Mouse (Mus musculus) CH12.LX (cell line): Measurements from ENCODE around the gene Tada1. TPM values are rescaled to one million over a fixed set of nuclear protein-coding genes. Genes with fewer than 3 reads are reported as not detected.

ENCODE experiments used
- DNase-seq: peaks from one replicate; pipeline ENCODE4 v3.0.0-alpha.2; 2013; ENCODE audit errors: extremely low read depth
- H3K27ac ChIP-seq: 2 replicates; pipeline ENCODE4 v1.5.1; 2012; ENCODE audit warnings: low read depth, mild to moderate bottlenecking, control low read depth, moderate library complexity; ENCODE audit not compliant: insufficient read depth
- H3K27me3 ChIP-seq: replicated peaks from 2 replicates; pipeline ENCODE3; 2012; ENCODE audit warnings: inconsistent platforms
- H3K36me3 ChIP-seq, 2 experiments: replicated peaks in 1 of 2; 2 replicates each; pipeline versions ENCODE3 to v1.6.1; 2012; ENCODE audit warnings: inconsistent platforms in 1 of 2, low read length in 1 of 2, mild to moderate bottlenecking in 1 of 2, mixed read lengths in 1 of 2, moderate library complexity in 1 of 2; ENCODE audit not compliant: control insufficient read depth in 1 of 2, insufficient read depth in 1 of 2
- H3K4me1 ChIP-seq, 2 experiments: 2 replicates each; pipeline ENCODE4 v1.6.1; 2012; ENCODE audit warnings: inconsistent platforms in 1 of 2, moderate library complexity in 1 of 2; ENCODE audit not compliant: insufficient read depth in 2 of 2, control insufficient read depth in 1 of 2
- H3K4me2 ChIP-seq: 2 replicates; pipeline ENCODE4 v1.6.1; 2012; ENCODE audit warnings: low read depth, mild to moderate bottlenecking, control low read depth; ENCODE audit not compliant: poor library complexity, insufficient read depth, severe bottlenecking
- H3K4me3 ChIP-seq, 3 experiments: fragments of 150-350 bp in 1 of 3; sonication (generic) in 1 of 3; replicated peaks in 1 of 3; 2 replicates each; pipeline versions ENCODE3 to v1.5.1; 2011 to 2012; ENCODE audit warnings: low read depth in 2 of 3, low read length in 2 of 3, mild to moderate bottlenecking in 2 of 3, moderate library complexity in 2 of 3, control low read depth in 1 of 3, improper control_type of control experiment in 1 of 3, inconsistent platforms in 1 of 3, mixed read lengths in 1 of 3; ENCODE audit not compliant: poor library complexity in 1 of 3
- H3K79me2 ChIP-seq: replicated peaks from 2 replicates; pipeline ENCODE4 v1.6.1; 2012; ENCODE audit warnings: mild to moderate bottlenecking, moderate library complexity; ENCODE audit not compliant: control insufficient read depth, poor library complexity, insufficient read depth, severe bottlenecking; ENCODE audit errors: extremely low read depth
- H3K9ac ChIP-seq: 2 replicates; pipeline ENCODE4 v1.6.1; 2012; ENCODE audit warnings: low read depth, mild to moderate bottlenecking, control low read depth, moderate library complexity; ENCODE audit not compliant: insufficient read depth
- H3K9me3 ChIP-seq: replicated peaks from 2 replicates; pipeline ENCODE3; 2012; ENCODE audit warnings: low read length, inconsistent platforms, mixed read lengths
- BHLHE40 ChIP-seq: IDR thresholded peaks from 2 replicates; pipeline ENCODE4 v1.6.1; 2011; ENCODE audit warnings: mild to moderate bottlenecking, low read depth, low read length, improper control_type of control experiment
- CHD1 ChIP-seq: IDR thresholded peaks from 2 replicates; pipeline ENCODE4 v1.6.1; 2012; ENCODE audit warnings: low read depth, low read length, improper control_type of control experiment, inconsistent platforms
- CHD2 ChIP-seq: IDR thresholded peaks from 2 replicates; pipeline ENCODE4 v1.6.1; 2011; ENCODE audit warnings: low read length, improper control_type of control experiment
- E2F4 ChIP-seq: IDR thresholded peaks from 2 replicates; pipeline ENCODE4 v1.6.1; 2011; ENCODE audit warnings: low read depth, low read length, improper control_type of control experiment; ENCODE audit not compliant: insufficient replicate concordance
- ELF1 ChIP-seq: IDR thresholded peaks from 2 replicates; pipeline ENCODE4 v1.6.1; 2014; ENCODE audit warnings: low read depth, mild to moderate bottlenecking, inconsistent platforms, low read length, improper control_type of control experiment
- GABPA ChIP-seq: IDR thresholded peaks from 2 replicates; pipeline ENCODE4 v1.6.1; 2012; ENCODE audit warnings: low read depth, low read length, improper control_type of control experiment, inconsistent platforms; ENCODE audit not compliant: insufficient replicate concordance
- JUND ChIP-seq: conservative IDR thresholded peaks from 2 replicates; pipeline ENCODE4 v1.6.1; 2011; ENCODE audit warnings: low read depth, low read length, improper control_type of control experiment
- MAFK ChIP-seq: IDR thresholded peaks from 2 replicates; pipeline ENCODE4 v1.6.1; 2011; ENCODE audit warnings: low read length, improper control_type of control experiment; ENCODE audit not compliant: insufficient replicate concordance
- MAZ ChIP-seq: IDR thresholded peaks from 2 replicates; pipeline ENCODE4 v1.6.1; 2012; ENCODE audit warnings: low read depth, mild to moderate bottlenecking, inconsistent platforms, low read length, improper control_type of control experiment, moderate library complexity
- MEF2A ChIP-seq: IDR thresholded peaks from 2 replicates; pipeline ENCODE4 v1.6.1; 2014; ENCODE audit warnings: low read depth, mild to moderate bottlenecking, inconsistent platforms, low read length, improper control_type of control experiment, borderline replicate concordance
- MXI1 ChIP-seq: IDR thresholded peaks from 2 replicates; pipeline ENCODE4 v1.6.1; 2011; ENCODE audit warnings: mild to moderate bottlenecking, low read depth, low read length, improper control_type of control experiment
- NELFE ChIP-seq: IDR thresholded peaks from 2 replicates; pipeline ENCODE4 v1.6.1; 2011; ENCODE audit warnings: low read depth, low read length, improper control_type of control experiment
- PAX5 ChIP-seq: IDR thresholded peaks from 2 replicates; pipeline ENCODE4 v1.6.1; 2012; ENCODE audit warnings: low read length, inconsistent platforms, mixed read lengths
- RCOR1 ChIP-seq: conservative IDR thresholded peaks from 2 replicates; pipeline ENCODE4 v1.6.1; 2012; ENCODE audit warnings: low read depth, mild to moderate bottlenecking, inconsistent platforms, low read length, improper control_type of control experiment
- SMC3 ChIP-seq: IDR thresholded peaks from 2 replicates; pipeline ENCODE4 v1.6.1; 2011; ENCODE audit warnings: low read depth, low read length, improper control_type of control experiment
- TCF12 ChIP-seq: IDR thresholded peaks from 2 replicates; pipeline ENCODE4 v1.6.1; 2014; ENCODE audit warnings: low read depth, mild to moderate bottlenecking, inconsistent platforms, low read length, improper control_type of control experiment
- USF2 ChIP-seq: conservative IDR thresholded peaks from 2 replicates; pipeline ENCODE4 v1.6.1; 2011; ENCODE audit warnings: low read depth, low read length, improper control_type of control experiment
- ZKSCAN1 ChIP-seq: IDR thresholded peaks from 2 replicates; pipeline ENCODE4 v1.6.1; 2012; ENCODE audit warnings: low read depth, inconsistent platforms, low read length, improper control_type of control experiment, borderline replicate concordance
- ZMIZ1 ChIP-seq: IDR thresholded peaks from 2 replicates; pipeline ENCODE4 v1.6.1; 2012; ENCODE audit warnings: low read depth, mild to moderate bottlenecking, inconsistent platforms, low read length, improper control_type of control experiment
- ZNF384 ChIP-seq: IDR thresholded peaks from 2 replicates; pipeline ENCODE4 v1.6.1; 2012; ENCODE audit warnings: low read depth, low read length, improper control_type of control experiment, inconsistent platforms
- dilution Hi-C: fragments of 300-500 bp; cut with MboI; formaldehyde crosslinking; loops from 2 replicates; pipeline ENCODE4 v1.14.3; 2020; ENCODE audit warnings: low sequenced_read_pairs; ENCODE audit not compliant: extremely low pct_unique_long_range_greater_than_20kb, extremely low pct_ligation_motif_present
- in situ Hi-C: fragments of 300-500 bp; cut with MboI; formaldehyde crosslinking; loops from 3 replicates; pipeline ENCODE4 v1.14.3; 2019; ENCODE audit warnings: low sequenced_read_pairs, low pct_ligation_motif_present, low pct_unique_long_range_greater_than_20kb, mixed read lengths
- polyA plus RNA-seq: library from polyadenylated mRNA; unstranded; fragments of >175 nt; gene quantifications from 2 replicates; pipeline ENCODE4 v1.2.1, GENCODE M21; 2012; ENCODE audit warnings: low read depth; ENCODE audit not compliant: insufficient read length
- total RNA-seq, 2 experiments: library from RNA; depleted of rRNA; stranded (reverse); fragments of 300-350 nt in 1 of 2; fragments of >200 nt in 1 of 2; gene quantifications; 2 replicates each; pipeline ENCODE4 v1.2.3; 2012 to 2014

Gene Tada1
- total and polyA plus RNA-seq, 3 experiments, result 46.3 to 80.1 (median 49.6) TPM

GRCm38 (mm10) chr1:166346906-166347305 lies 32.0 kb upstream of the Tada1 start:
- in situ Hi-C loops (no loop called here), dilution Hi-C loops (no loop called here)
- H3K4me2 ChIP-seq, result no peak overlapping the region
- no peaks in the 10 kb centered on the region for H3K79me2 ChIP-seq
- H3K4me3 ChIP-seq, result no peak overlapping the region
- peaks cover 3 to 22% of the 10 kb centered on the region in 2 experiments for H3K4me1 ChIP-seq
- no peaks in the 10 kb centered on the region for H3K9me3 ChIP-seq
- H3K36me3 ChIP-seq, result no peaks in the 10 kb centered on the region
- H3K9ac ChIP-seq, result no peak overlapping the region
- no peak overlapping the region for H3K27ac ChIP-seq
- TF ChIP-seq ZMIZ1 (no peak), GABPA (no peak), E2F4 (no peak), MAFK (no peak), RCOR1 (no peak), USF2 (no peak), NELFE (no peak)
- TF ChIP-seq, all 38 proteins: peak for 0
- H3K27me3 ChIP-seq, result no peaks in the 10 kb centered on the region
- DNase-seq, result no peak

GRCm38 (mm10) chr1:166349341-166349740 lies 29.6 kb upstream of the Tada1 start:
- Histone ChIP-seq H3K9me3 (no peaks in the 10 kb centered on the region), H3K4me1 (peaks cover 3 to 22% of the 10 kb centered on the region in 2 experiments), H3K36me3 (no peaks in the 10 kb centered on the region), H3K9ac (no peak overlapping the region), H3K4me2 (no peak overlapping the region), H3K79me2 (no peaks in the 10 kb centered on the region), H3K4me3 (no peak overlapping the region), H3K27ac (no peak overlapping the region), H3K27me3 (no peaks in the 10 kb centered on the region)
- TF ChIP-seq ZNF384 (no peak), GABPA (no peak), MXI1 (no peak), TCF12 (no peak), ZMIZ1 (no peak), SMC3 (no peak), CHD1 (no peak), ZKSCAN1 (no peak), MEF2A (no peak), MAFK (no peak), MAZ (no peak), ELF1 (no peak), JUND (no peak), CHD2 (no peak), BHLHE40 (no peak), USF2 (no peak), PAX5 (no peak)
- DNase-seq, result no peak
- in situ Hi-C loops (no loop called here), dilution Hi-C loops (no loop called here)
